Mouse (Mus musculus) Patski (cell line): ENCODE data around the gene Pced1a. TPM values are rescaled to one million over a fixed set of nuclear protein-coding genes. Genes with fewer than 3 reads are reported as not detected.
"Not testable (repeated sequence)": the region's sequence is repeated elsewhere in the genome, so short reads cannot be mapped to it uniquely, and the experiment has no call there.

Experiments used
- ATAC-seq: fragments of 100-300 bp; one replicate; pipeline ENCODE4 v1.8.0; 2021
- CTCF ChIA-PET: fragments of 350-600 bp; sonication (Branson Sonifier 250); formaldehyde crosslinking; loops from one replicate; lab custom pipeline; 2022; ENCODE audit warnings: inconsistent platforms; lab: Charles Lee
- POLR2A ChIA-PET: fragments of 350-600 bp; sonication (Branson Sonifier 250); formaldehyde crosslinking; loops from one replicate; lab custom pipeline; 2022; ENCODE audit warnings: antibody characterized with exemption, inconsistent platforms; lab: Charles Lee
- DNase-seq: peaks from one replicate; pipeline ENCODE4 v3.0.0-alpha.2; 2011; ENCODE audit warnings: low read depth, low spot score
- H3K27me3 ChIP-seq: fragments of 371-371 bp; one replicate; pipeline ENCODE4 v1.5.1; 2021
- CTCF ChIP-seq: fragments of 100-300 bp; IDR thresholded peaks from one replicate; pipeline ENCODE4 v1.5.1; 2021
- in situ Hi-C: fragments of 300-500 bp; cut with MboI; formaldehyde crosslinking; loops from 3 replicates; pipeline ENCODE4 v1.11.1; 2018; ENCODE audit warnings: low pct_unique_long_range_greater_than_20kb, mixed read lengths
- polyA plus RNA-seq: library from polyadenylated mRNA; unstranded; gene quantifications from one replicate; pipeline ENCODE4 v1.2.3, GENCODE M21; 2021

Pced1a gene
- polyA plus RNA-seq, 1 experiment from 2014 or later = 29.9 TPM

- POLR2A ChIA-PET = no interaction called here
- CTCF ChIA-PET = no interaction called here
- ATAC-seq (no peak), DNase-seq (no peak)
- in situ Hi-C loops = no loop called here
- TF ChIP-seq CTCF = no peak
- peaks cover 3% of the 10 kb centered on the region for H3K27me3 ChIP-seq
Measured at GRCm38 (mm10) chr2:130397186-130397985, 27.1 kb downstream of the Pced1a start, which contains the start of gene Cpxm1. Gene Cpxm1 (minus strand): TSS chr2:130397574.

- no peak for DNase-seq
- ChIA-PET POLR2A (no interaction called here), CTCF (no interaction called here)
- H3K27me3 ChIP-seq = peaks cover 3% of the 10 kb centered on the region
- no peak for TF ChIP-seq CTCF
- in situ Hi-C loops = no loop called here
- no peak for ATAC-seq
Measured at GRCm38 (mm10) chr2:130395696-130396095, 28.8 kb downstream of the Pced1a start.

DNA sequence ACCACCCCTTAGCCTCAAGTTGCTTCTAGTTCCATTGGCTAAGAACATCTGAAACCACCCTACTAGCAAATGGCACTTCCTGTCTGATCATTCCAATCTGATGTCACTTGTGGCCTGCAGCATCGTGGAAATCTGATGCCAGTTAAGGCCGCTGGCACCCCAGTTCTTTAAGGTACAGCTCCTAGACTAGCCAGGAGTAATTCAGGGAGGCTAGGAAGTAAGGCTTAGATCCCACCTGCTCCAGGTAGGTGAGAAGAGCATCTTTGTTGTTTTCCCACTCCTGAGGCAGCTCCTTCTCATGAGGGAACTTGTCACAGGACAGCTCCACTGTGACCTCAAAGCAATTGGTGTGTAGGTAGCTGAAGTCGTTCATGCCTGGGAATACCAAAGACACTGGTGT, 31.7 kb downstream of the Pced1a start:
- ATAC-seq (no peak), DNase-seq (no peak)
- CTCF ChIA-PET = interaction anchor here (2.6 kb wide), 1 partner anchor 20 kb away, joined by 7 read pairs; no protein-coding TSS in a partner anchor
- POLR2A ChIA-PET = no interaction called here
- in situ Hi-C loops = no loop called here
- peaks cover 3% of the 10 kb centered on the region for H3K27me3 ChIP-seq
- TF ChIP-seq CTCF = no peak

- no peak for ATAC-seq
Measured at GRCm38 (mm10) chr2:130390993-130391625, 33.4 kb downstream of the Pced1a start.

GRCm38 (mm10) chr2:130388796-130389195, 35.7 kb downstream of the Pced1a start:
- peaks cover 3% of the 10 kb centered on the region for H3K27me3 ChIP-seq
- ATAC-seq = peak; percentile 46
- POLR2A ChIA-PET = no interaction called here

More at GRCm38 (mm10) chr2:130390993-130391625, 33.4 kb downstream of the Pced1a start:
- ChIA-PET CTCF (interaction anchor here (1.2 kb wide), 1 partner anchor 21 kb away, joined by 4 read pairs; no protein-coding TSS in a partner anchor), POLR2A (interaction anchor here (0.7 kb wide), 1 partner anchor 42 kb away, joined by 12 read pairs; no protein-coding TSS in a partner anchor)
- no peak for TF ChIP-seq CTCF
- H3K27me3 ChIP-seq = peaks cover 3% of the 10 kb centered on the region
- in situ Hi-C loops = no loop called here
- no peak for DNase-seq

GRCm38 (mm10) chr2:130386212-130386611, 38.3 kb downstream of the Pced1a start:
- POLR2A ChIA-PET = no interaction called here
- TF ChIP-seq CTCF = no peak
- no peak for ATAC-seq
- DNase-seq = no peak
- CTCF ChIA-PET = interaction anchor here (1.3 kb wide), 1 partner anchor 11 kb away, joined by 5 read pairs; no protein-coding TSS in a partner anchor
- peaks cover 11% of the 10 kb centered on the region for H3K27me3 ChIP-seq
- in situ Hi-C loops = no loop called here

More at GRCm38 (mm10) chr2:130388796-130389195, 35.7 kb downstream of the Pced1a start:
- in situ Hi-C loops = no loop called here
- no peak for TF ChIP-seq CTCF
- no peak for DNase-seq
- CTCF ChIA-PET = interaction anchor here (0.6 to 2.7 kb wide), 16 partner anchors 12 to 170 kb away, joined by 3 to 22 read pairs (median 4); partner anchors contain the start of genes 1700020A23Rik, Gm28372 and Vps16

- ChIA-PET CTCF (interaction anchor here (0.7 kb wide), 1 partner anchor 27 kb away, joined by 3 read pairs; no protein-coding TSS in a partner anchor), POLR2A (no interaction called here)
- H3K27me3 ChIP-seq = peaks cover 16% of the 10 kb centered on the region
- DNase-seq (no peak), ATAC-seq (no peak)
- in situ Hi-C loops = no loop called here
- no peak for TF ChIP-seq CTCF
Measured at GRCm38 (mm10) chr2:130383895-130384294, 40.6 kb downstream of the Pced1a start.

GRCm38 (mm10) chr2:130383205-130383604, 41.3 kb downstream of the Pced1a start:
- no peak for ATAC-seq
- no peak for TF ChIP-seq CTCF
- ChIA-PET CTCF (no interaction called here), POLR2A (no interaction called here)
- H3K27me3 ChIP-seq = peaks cover 23% of the 10 kb centered on the region
- no peak for DNase-seq
- in situ Hi-C loops = no loop called here

DNA sequence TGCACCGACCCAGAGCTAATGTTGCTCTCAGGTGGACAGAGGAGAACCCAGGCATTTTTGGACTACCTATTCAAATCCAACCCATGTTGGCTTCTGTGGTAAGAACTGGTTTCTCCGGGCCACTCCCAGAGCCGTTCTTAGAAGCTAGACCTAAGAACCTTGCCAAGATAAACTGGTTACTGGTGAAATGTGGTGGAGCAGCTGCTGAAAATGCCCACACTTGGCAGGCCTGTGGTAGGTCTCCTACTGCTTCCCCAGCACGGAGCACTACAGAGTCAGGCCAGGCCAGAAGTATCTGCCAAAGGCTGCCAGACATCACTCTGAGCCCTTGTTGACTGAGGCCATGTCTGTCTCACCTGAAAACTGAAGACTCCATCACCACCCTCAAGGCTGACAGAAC, 49.5 kb downstream of the Pced1a start:
- in situ Hi-C loops = no loop called here
- DNase-seq (no peak), ATAC-seq (peak; percentile 31)
- TF ChIP-seq CTCF = no peak
- ChIA-PET CTCF (interaction anchor here (1.2 to 1.6 kb wide), 3 partner anchors 11 to 14 kb away, joined by 3 to 5 read pairs (median 3); no protein-coding TSS in a partner anchor), POLR2A (no interaction called here)
- peaks cover 32% of the 10 kb centered on the region for H3K27me3 ChIP-seq

- CTCF ChIA-PET, POLR2A ChIA-PET, ATAC-seq, in situ Hi-C loops, DNase-seq: not testable (repeated sequence)
- peaks cover 20% of the 10 kb centered on the region for H3K27me3 ChIP-seq
Measured at GRCm38 (mm10) chr2:130373026-130373425, 51.5 kb downstream of the Pced1a start.
